Mouse (Mus musculus): ENCODE measurements around the gene Mctp2.
A peak's percentile ranks its signal among the peaks of the same experiment; 100 is the strongest.

The Mctp2 gene

GRCm38 (mm10) chr7:72306382-72306841 is at the start of gene Mctp2:
Gene Mctp2, minus strand, starts transcription at chr7:72306608.
- DNase-seq: no peak

GRCm38 (mm10) chr7:72345901-72346300 is 39.5 kb upstream of the Mctp2 start:
- no peak for DNase-seq

- no peak for DNase-seq
Measured at GRCm38 (mm10) chr7:72343751-72344150, 37.3 kb upstream of the Mctp2 start.

- no peak for DNase-seq
Measured at GRCm38 (mm10) chr7:72342822-72343221, 36.4 kb upstream of the Mctp2 start.

DNA sequence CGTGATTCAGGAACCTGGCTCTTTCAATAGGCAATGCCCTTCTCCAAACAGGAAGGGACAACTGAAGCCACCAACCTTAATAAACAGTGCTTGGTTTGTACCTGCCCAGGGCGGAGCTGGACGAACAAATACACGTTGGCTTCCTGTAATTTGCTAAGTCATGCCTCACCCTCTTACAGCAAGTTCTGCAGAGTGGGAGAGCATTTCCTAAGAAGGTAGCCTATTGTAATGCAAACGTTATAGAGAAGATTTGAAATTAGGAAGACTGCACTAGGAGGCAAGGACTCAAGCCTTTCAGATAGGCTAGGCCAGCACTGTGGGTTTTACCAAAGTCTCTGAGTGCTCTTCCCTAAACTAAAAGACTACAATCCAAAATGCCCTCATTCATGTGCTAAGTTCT is 19.6 kb upstream of the Mctp2 start:
- no peak for DNase-seq

- DNase-seq: peak in 1 of 2 experiments; percentile 26
Measured at GRCm38 (mm10) chr7:72320906-72321305, 14.5 kb upstream of the Mctp2 start.

DNA sequence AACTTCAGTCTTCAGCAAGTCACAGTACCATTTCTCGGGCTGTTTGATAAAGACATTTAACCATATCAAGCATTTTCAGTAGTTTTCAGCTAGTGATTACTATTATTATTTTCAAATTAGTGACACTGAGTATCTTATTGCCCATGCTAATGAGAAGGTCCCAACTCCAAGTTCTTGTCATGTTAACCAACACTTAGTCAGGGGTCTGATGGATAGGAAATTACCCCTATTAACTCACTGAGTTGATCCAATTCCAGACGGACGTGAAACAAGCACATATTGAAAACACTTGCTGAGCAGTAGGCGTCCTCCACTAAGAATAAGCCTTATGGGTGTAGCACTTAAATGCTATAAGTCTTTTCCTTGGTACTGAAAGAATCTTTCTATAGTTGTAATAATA is 14.0 kb upstream of the Mctp2 start:
- no peak for DNase-seq

GRCm38 (mm10) chr7:72314395-72315060 is 8.1 kb upstream of the Mctp2 start:
- no peak for DNase-seq

- no peak for DNase-seq
Measured at GRCm38 (mm10) chr7:72313908-72314307, 7.5 kb upstream of the Mctp2 start.

- DNase-seq: no peak
Measured at GRCm38 (mm10) chr7:72311582-72311981, 5.2 kb upstream of the Mctp2 start.

DNA sequence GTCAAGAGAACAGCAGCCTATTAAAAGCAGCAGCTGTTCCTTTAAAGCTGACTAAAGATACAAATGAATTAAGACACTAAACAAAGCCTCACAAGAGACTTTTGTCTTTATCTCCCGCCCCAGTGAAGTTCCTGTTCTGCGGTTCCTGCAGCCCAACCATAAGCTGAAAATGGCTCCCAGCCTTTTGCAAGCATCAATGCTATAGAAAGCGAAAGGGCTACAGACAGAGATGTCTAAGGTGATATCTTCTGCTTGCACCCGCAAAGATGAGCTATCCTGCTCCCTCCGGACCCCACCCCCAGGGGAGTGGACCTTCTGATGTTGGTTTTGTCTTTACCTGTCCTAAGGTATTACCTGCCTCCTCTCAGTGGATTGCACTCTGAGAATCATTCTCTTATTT is 1.7 kb upstream of the Mctp2 start:
- DNase-seq: no peak

DNA sequence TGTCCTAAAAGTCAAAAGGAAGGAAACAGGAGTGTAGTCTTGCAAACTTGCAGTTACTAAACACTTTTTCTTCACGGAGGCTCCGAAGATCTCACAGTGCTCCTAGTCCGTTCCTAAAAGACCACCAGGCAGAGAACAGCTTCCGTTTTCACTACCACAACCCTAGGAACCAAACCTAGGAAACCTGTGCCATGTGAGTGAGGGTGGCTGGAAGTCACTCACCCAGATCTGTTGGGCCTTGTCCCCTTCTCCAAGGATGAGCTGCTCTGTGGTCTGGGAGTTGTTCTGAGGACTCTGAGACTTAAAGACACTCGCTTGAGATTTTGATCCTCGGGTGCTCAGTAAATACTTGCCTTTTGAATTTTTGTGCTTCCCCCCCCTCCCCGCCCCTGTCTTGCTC is 439 bp upstream of the Mctp2 start:
- DNase-seq: no peak

DNA sequence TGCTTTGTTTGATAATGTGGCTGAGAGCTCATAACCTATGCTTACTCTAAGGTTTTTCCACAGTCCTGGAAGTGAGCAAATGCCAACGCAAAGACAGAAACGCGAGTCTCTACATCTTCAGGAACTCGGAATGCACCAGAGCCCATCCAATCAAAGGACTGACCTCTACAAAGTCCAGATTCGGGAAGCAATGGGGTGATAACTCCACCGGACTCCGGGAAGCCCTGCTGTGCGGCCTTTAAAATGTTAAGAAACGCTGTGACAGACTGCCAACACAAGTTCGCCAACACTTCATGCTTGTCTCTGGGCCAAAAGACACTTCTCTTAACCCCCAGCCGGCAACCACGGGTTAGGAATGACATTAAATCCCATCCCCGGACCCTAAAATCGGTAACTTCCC is 437 bp downstream of the Mctp2 start:
- no peak for DNase-seq

DNA sequence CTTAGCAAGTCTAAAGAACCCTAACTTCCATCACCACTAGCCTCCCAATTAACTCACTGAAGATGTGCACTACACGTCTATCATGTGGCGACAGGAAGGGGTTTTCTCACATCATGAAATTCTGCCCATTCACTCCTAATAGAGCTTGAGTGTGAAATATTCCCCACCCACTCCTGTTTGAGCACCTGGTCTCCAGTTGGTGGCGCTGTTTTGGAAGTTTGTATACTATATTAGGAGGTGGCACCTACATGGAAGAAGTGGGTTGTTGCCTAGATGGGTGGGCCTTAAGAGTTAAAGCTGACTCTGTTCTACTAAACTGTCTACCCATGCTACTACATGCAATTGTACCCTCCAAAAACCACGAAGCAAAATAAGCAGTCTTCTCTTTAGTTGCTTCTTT is 4.7 kb downstream of the Mctp2 start:
- DNase-seq: no peak

- no peak for DNase-seq
Measured at GRCm38 (mm10) chr7:72299726-72300125, 6.7 kb downstream of the Mctp2 start.

DNA sequence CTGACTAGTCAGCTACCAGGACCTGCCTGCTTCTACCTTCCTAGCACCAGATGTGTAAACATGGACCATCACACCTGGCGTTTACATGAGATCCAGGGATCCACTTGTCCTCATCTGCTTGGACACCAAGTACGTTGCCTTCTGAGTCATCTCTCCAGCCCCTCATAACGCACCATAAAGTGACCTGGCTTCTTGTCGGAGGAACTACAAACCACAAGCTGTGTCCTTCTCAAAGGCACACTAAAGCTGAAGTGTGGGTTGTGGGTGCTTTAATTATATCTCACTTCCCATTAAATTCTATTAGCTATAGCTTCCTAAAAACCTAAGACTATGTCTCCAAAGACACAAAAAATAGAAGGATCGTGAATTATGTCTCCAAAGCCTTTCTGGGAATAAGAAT is 9.4 kb downstream of the Mctp2 start:
- no peak for DNase-seq

DNA sequence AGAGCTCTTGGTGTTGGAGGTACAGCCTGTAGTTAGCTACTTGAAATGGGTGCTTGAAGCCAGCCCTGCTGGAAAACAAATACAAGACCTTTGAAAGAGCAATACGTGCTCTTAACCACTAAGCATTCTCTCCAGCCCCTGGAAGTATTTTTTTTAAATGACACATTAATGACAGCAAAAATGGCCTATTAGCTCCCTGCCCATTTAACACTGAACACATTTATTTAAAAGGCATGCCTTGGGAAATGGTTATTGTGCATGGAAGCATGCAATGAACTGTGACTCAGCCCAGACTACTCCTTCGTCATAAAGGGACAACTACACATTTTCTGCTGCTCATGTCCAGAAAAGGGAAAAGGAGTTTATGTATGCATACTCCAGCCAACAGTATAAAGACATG is 10.2 kb downstream of the Mctp2 start:
- no peak for DNase-seq

DNA sequence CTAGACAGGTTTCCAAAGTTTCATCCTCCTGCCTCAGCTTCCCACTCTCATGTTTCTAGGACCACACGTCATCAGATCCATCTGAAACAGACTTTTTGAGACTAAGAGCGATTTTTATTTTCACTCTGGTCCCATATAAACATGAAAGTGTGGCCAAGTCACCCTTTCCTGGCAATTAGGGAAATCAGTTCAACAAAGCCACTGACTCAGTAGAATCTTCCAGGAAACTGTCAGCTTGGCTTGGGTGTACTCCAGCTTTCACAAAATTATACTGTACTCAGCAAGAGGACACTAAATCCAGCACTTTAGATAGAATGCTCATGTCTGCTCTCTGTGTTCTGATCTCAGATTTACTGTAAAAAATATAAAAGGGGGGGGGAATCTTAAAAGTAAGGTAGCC is 11.5 kb downstream of the Mctp2 start:
- DNase-seq: no peak

DNA sequence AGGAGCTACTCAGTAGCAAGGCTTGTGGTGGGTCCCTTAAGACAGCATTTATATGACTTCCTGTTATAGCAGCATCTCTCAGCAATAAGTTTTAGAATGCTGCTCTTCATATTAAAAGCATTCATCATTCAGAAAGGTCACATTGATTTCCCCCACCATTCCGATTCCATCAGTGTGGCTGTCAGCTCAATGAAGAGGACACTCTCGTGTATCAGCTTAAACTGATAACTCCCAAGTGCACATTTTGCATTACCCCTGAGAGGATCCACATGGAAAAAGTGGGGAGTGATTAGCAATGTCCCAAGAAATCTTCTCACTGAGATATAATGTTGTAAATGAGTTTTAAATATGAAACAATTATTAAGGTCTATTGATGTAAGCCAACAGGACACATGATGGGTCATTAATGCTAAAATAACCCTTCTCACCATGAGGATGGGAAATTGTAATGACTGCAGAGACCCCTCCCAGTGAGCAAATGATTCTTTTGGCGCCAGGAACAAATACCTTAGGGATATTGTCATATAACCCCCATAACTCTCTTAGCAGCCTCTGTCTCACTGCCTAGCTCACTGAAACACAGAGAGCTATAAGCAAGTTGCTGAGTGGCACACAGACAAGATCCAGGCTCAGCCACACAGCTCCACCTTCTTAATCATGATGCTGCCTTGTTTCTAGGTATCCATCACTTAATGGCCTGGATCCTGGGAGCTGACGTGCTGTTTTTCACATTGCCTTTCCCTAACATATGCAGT is 12.4 kb downstream of the Mctp2 start:
- DNase-seq: no peak

DNA sequence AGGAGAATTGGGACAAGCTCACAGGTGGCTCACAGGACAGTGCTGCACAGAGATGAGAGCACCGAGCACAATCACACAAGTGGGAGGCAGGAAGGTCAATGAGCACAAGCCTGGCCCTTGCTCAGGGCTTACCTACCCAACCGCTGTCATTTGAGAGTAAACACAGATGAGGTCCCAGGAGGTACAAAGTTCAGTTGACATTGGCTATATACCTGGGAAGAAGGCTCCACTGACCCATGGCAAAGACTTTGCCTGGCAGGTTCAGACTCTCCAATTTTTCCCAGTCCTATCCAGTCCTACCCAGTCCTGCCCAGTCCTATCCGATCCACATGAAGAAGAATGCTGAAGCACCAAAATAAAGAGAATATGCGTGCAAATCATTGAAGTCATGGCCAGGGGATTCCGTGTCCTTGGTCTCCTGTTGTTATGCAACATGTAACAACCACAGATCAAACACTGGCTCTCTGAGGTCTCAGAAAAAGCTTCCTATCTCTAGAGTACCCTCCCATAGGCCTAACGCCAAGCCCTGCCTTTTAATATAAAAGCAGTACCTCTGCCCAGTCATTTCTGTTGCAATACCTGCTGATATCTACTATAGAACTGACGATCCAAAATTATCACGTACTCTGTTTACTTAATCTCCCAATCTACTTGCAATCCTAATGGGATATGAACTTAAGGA is 14.0 kb downstream of the Mctp2 start:
- DNase-seq: no peak

- DNase-seq: no peak
Measured at GRCm38 (mm10) chr7:72280721-72281120, 25.7 kb downstream of the Mctp2 start.

DNA sequence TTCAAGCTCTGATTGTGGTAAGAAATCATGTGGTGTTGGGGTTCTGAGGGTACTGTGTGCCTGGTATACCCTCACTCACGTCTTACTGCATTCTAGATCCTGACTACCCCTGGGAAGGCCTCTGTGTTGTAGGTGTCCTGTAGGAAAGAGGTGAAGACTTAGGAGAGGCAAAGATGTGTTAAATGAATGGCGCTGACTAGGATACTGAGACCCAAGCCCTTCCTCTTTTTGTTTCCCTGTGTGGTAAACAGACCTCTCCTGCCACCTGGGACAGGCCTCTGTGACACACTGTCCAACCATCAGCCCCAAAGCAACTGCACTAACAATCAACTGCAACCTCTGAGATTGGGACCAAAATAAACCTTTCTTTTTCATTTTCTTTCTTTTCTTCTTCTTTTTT is 28.0 kb downstream of the Mctp2 start:
- no peak for DNase-seq

DNA sequence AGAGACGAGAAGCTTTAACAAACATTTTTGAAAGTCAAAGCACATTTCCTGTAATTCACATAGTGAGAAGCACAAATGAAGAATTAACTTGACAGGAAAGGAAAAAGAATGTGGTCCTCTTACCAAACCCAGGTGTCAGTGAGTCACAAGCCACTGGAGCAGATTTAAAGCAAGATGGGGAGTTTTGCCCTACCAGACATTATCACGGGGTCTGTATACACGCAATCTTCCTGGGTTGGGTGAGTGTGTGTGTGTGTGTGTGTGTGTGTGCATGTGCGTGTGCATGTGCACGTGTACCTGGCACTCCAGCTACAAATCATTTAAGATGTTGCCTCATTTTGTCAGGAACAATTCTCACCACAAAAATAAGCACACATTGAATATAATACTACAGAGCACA is 30.9 kb downstream of the Mctp2 start:
- no peak for DNase-seq

GRCm38 (mm10) chr7:72271546-72271945 is 34.9 kb downstream of the Mctp2 start:
- DNase-seq: no peak
